Mouse (Mus musculus): ENCODE measurements around the gene Elovl2. TPM values are rescaled to one million over a fixed set of nuclear protein-coding genes. Genes with fewer than 3 reads are reported as not detected.
"Not testable (repeated sequence)": the region's sequence is repeated elsewhere in the genome, so short reads cannot be mapped to it uniquely, and the experiment has no call there.

Elovl2 gene
- not detected for polyA plus RNA-seq (2017; shearing (Covaris generic))

DNA sequence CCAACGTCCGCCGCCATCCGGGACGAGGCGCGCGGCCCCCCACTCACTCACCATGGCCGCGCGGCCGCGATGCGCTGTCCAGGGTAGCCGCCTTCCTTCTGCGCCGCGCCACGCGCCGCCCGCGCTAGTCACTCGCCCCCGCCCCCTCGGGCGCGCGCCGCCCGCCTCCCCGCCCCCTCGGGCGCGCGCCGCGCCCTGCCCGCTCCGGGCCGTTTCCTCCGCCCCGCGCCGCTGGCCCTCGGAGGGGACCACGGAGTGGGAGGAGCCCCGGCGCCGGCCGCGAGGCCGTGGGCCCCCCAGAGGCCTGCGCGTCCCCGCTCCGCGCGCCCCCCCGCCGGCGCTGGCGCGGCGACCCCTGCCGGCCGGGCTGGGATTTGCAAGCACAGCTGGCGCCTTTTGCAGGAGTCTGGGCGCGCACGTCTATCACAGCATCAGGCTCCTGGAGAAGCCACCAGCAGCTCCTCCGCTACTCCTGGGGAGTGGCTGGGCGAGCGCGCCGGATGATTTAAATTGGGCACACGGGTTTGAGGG, at the start of gene Elovl2:
Gene Elovl2, minus strand, starts transcription at position 102 of the 531 bp plus-strand sequence.
- peak; percentile 52 for ATAC-seq

DNA sequence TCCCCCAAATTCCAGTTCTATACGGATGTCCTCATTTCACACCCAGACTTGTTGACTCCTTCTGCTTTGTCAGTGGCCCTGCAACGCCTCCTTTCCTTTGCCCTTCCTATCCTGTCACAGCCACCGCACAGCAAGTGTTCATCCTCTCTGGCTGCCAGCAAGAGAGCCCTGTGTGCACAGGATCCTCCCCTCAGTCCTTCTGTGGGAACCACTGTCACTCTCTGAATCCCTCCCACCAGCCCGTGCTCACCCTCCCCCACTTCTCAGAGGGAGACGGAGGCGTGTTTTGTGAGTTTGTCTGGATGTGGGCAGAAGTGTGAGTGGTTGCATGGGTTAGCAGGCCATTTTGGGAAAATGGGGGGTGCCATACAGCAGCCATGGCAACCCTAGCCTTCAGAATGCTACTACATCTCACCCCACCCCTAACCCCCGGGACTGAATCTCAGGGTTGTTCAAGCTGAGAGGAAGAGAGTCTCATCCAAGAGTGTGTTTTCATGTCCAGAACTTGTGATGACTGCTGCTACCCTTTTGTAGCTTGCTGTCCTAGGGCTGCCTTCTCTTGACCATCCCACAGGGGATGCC, 47.7 kb upstream of the Elovl2 start:
- no peak for ATAC-seq

GRCm38 (mm10) chr13:41263304-41264006, 43.2 kb upstream of the Elovl2 start:
- no peak for ATAC-seq

DNA sequence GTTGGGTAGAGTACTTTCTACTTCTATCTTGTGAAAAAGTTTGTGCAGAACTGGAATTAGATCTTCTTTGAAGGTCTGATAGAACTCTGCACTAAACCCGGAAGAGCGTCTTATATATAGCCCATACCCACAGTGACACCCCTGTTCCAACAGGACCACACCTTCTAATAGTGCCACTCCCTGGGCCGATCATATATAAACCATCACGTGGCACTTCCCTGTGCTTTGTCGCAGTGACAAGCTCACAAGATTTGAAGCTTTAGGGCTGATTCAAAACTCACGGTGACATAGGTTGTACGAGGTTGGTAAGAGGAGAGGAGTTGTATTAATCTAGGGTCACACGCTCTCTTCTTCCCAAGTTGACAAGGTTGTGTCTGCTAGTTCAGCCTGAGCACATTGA, 41.4 kb upstream of the Elovl2 start:
- ATAC-seq = not testable (repeated sequence)

GRCm38 (mm10) chr13:41257851-41258250, 37.6 kb upstream of the Elovl2 start:
- ATAC-seq = no peak

GRCm38 (mm10) chr13:41256962-41257361, 36.8 kb upstream of the Elovl2 start:
- no peak for ATAC-seq

DNA sequence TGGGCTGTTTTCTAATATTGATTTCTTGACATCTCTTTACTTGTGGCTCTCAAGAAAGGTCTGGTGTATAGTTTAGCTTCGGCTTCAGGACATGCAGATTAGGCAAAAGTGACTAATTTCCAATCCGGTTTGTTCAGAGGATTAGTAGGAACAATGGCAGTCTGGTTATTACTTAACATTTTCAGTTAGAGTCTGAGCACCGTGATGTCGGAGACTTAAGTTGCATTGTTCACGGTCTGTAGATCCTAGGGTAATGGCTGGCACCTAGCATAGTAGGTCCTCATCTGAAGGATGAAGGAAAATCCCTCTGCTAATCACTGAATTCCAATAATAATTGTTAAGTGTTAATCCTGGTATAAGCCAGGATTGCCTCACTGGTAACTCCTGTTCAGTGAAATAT, 35.9 kb upstream of the Elovl2 start:
- no peak for ATAC-seq

GRCm38 (mm10) chr13:41252736-41253135, 32.5 kb upstream of the Elovl2 start:
- ATAC-seq = no peak

DNA sequence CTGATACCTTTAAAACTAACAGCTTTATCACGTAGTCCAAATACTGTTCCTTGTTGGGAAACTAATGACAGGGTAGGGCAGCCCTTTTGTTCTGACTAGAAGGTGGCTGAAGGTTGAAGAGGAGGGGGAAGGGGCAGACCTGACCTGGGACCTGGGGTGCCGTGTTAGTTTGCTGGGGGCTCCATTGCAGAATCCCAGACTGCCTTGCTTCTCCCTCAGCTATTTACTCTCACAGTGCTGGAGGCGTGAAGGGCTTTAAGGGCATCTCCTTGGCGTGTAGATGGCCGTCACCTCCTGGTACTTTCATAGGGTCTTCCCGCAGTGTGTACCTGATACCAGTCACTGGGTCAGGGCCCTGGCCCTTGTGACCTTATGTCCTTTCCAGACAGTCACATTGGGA, 31.9 kb upstream of the Elovl2 start:
- no peak for ATAC-seq

DNA sequence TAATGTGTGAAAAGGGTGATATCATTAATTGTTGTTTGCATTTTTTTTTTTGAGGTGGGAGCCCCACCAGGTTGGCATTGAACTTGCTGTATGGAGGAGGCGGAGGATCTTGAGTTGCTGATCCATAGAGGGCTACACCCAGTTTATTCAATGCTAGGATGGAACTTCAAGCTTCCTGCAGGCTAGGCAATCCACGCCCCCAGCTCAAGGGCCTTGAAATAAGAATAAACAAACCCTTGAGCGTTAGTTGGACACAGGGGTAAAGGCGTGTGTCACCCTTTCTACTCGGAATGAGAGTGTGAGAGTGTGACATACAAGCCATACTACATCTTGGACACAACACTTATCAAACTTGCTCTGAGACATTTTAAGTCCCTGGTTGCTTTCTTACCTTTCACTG, 31.5 kb upstream of the Elovl2 start:
- ATAC-seq = no peak

DNA sequence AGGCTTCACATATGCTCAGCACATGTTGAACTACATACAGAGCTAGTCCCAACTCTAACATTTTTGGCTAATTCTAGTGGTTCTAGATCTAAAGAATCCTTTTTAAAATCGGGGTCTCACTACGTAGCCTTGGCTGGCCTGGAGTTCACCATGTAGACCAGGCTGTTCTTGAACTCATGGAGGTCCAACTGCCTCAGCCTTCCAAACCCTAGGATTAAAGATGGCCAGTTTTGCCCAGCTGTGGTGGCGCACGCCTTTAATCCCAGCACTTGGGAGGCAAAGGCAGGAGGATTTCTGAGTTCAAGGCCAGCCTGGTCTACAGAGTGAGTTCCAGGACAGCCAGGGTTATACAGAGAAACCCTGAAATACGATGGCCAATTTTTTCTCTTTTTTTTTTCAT, 31.0 kb upstream of the Elovl2 start:
- ATAC-seq = not testable (repeated sequence)

GRCm38 (mm10) chr13:41250318-41250981, 30.2 kb upstream of the Elovl2 start:
- ATAC-seq = no peak

DNA sequence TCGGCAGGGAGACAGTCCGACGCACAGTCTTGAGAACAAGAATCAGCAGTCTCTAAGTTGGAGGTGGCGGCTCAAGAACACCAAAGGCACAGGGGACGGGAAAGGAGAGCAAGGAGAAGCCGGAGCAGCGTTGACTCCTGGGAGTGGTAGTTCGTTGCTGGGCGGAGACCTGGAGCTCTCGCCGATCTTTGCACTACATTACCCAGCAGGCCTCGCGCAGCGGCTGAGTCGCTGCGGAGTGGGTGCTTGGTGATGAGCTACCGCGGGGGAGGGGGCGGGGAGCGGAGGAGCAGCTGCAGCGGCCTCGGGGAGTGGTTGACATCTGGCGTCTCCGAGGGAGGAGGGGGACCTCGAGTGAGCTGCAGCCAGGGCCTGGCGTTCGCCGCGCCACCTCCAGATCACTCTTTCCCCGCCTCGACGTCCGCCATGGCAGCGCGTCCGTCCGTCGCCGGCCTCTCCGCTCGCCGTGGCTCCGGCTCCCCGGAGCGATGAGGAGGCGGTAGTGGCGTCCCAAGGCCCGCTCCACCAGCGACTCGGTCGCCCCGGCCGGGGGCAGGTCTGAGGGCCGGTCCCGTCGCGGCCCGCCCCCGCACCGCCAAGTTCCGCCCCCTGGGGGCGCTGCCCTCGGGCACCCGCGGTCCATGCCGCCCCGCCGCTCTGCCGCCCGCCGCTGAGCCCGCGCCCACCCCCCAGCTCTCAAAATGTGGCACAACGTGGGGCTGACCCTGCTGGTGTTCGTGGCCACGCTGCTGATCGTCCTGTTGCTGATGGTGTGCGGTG, 29.5 kb upstream of the Elovl2 start, which contains the start of gene Smim13:
Gene Smim13, plus strand, starts transcription at position 307 of the 780 bp plus-strand sequence.
- ATAC-seq = peak; percentile 97

DNA sequence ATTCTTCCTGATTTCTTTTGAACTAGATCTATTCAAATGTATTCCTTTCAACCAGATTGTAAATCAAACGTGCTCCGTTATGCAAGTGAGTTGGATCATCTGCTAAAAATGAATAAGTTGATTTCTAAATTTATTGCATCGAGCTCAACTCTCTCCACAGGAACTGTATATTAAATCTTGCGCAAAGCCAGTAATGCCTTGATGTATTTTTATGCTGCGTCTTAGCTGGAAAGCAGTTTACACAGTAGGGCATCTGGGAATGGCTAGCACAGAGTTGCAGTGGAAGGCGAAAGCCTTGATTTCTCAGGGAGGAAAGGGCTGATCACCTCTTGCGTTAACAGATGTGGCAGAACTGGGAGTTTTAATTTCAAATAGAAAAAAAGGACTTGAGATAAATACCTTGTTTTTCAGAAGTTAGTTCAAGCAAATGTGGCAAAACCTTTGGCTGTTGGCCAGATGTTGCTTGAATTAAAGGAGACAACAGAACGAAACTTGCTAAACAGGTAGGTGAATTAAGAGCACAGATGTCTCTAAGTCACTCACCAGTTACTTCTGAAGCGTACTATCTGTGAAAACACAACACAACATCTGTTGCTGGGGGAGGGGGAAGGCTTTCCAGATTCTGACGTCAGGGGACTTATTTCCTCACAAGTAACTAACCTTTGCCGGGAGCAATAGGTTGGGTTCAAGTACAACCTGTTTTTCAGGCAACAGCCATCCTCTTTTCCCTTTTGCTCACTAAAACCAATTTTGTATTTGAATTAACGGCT, 28.7 kb upstream of the Elovl2 start:
- no peak for ATAC-seq

DNA sequence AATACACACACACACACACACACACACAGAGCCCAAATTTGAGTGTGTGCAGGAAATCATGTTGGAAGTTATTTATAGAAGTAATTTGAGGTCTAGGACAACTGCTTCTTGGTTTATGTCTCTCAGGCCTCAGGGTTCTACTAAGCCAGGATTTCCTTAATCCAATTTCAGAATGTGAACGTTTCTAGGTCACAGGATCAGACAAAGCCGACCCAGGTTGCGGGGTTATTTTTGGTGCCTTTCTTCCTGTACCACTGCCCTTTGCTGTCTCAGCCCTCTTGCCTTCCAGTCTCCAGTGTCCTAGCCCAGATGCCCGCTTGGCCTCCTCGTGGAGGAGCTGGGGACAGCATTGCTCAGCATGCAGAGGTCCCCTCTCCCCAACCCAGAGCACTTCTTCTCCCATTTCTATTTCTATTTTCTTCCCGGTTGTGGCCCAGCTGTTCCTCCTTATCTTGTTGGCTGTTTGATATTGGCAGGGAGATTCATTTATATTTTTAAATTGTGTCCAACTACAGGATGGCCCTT, 24.2 kb upstream of the Elovl2 start:
- no peak for ATAC-seq

- ATAC-seq = no peak
Observed at GRCm38 (mm10) chr13:41241557-41241956, 21.4 kb upstream of the Elovl2 start.

DNA sequence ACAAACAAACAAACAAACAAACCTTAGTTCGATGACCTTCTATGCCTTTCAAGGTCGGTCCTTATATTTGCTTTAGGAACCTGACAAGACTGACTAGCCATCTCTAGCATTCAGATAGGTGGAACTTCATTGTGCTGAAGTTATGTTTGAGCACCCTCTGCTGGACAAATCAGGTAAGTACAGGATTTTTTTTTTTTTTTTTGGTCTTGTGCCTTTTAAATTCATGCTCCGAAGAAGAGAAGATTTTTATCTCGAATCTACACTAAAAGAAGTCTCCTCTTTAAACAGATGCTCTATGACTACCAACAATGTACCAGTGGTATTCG, 18.6 kb upstream of the Elovl2 start:
- no peak for ATAC-seq

- ATAC-seq = no peak
Observed at GRCm38 (mm10) chr13:41238035-41238804, 18.0 kb upstream of the Elovl2 start.

GRCm38 (mm10) chr13:41235845-41236741, 15.9 kb upstream of the Elovl2 start:
- ATAC-seq = no peak

DNA sequence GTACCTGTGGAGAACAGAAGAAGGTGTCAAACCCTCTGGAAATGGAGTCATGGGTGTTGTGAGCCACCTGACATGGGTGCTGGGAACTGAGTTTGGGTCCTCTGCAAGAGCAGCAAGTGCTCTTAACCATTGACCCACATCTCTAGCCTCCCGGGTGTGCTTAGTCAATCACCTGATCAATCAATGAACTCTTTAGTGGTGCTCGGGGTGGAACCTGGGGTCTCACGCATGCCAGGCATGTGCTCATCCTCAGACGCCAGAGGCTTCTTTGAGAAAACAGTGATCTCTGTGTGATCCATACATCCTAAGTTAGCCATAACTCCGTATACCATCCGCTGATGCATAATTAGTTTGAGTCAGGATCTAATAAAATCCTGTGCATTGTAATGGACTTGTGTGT, 15.0 kb upstream of the Elovl2 start:
- ATAC-seq = no peak
